Mouse (Mus musculus) ES-E14 (cell line): ENCODE measurements around the gene Ube3b.

Experiments
- CHD2 ChIP-seq: IDR thresholded peaks from 2 replicates; pipeline ENCODE4 v1.6.1; 2014; ENCODE audit warnings: mild to moderate bottlenecking, low read depth, low read length, inconsistent platforms
- MAFK ChIP-seq: IDR thresholded peaks from 2 replicates; pipeline ENCODE4 v1.6.1; 2014; ENCODE audit warnings: mild to moderate bottlenecking, low read depth, low read length, inconsistent platforms; ENCODE audit not compliant: insufficient read depth
- ZC3H11A ChIP-seq: IDR thresholded peaks from 2 replicates; pipeline ENCODE4 v1.6.1; 2012; ENCODE audit warnings: low read depth, mild to moderate bottlenecking, inconsistent platforms, low read length, borderline replicate concordance
- ZNF384 ChIP-seq: IDR thresholded peaks from 2 replicates; pipeline ENCODE4 v1.6.1; 2012; ENCODE audit warnings: low read depth, low read length, inconsistent platforms

- no peak for TF ChIP-seq CHD2
- TF ChIP-seq MAFK = no peak
- no peak for TF ChIP-seq ZC3H11A
- no peak for TF ChIP-seq ZNF384
These were observed 76.7 kb downstream of the Ube3b start for GRCm38 (mm10) chr5:114456995-114457605.
